Mouse (Mus musculus) A20 (cell line): ENCODE measurements around the gene Lrp2.

Source experiments
- DNase-seq: peaks from one replicate; pipeline ENCODE4 v3.0.0-alpha.2; 2011; ENCODE audit warnings: low read depth, low spot score

Gene Lrp2

GRCm38 (mm10) chr2:69585886-69586398, at the start of gene Lrp2:
Lrp2 (minus strand) TSS chr2:69586065.
- no peak for DNase-seq

GRCm38 (mm10) chr2:69635064-69635701, 49.3 kb upstream of the Lrp2 start:
- DNase-seq = peak; percentile 79

DNA sequence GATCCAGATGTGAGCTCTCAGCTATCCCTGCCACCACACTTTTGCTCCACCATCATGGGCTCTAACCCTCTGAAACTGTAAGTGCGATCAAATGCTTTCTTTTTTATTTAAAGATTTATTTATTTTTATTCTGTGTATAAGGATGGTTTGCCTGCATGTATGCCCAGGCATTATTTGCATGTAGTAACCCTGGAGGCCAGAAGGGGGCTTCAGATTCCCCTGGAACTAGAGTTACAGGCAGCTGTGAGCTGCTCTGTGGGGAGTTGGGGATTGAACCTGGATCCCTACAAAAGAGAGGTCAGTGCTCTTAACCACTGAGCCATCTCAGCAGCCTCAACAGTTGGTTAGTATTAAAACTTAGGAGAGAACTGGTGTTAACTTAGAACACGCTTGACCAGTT, 45.6 kb upstream of the Lrp2 start:
- DNase-seq = peak; percentile 38

GRCm38 (mm10) chr2:69630792-69631191, 44.9 kb upstream of the Lrp2 start:
- no peak for DNase-seq

DNA sequence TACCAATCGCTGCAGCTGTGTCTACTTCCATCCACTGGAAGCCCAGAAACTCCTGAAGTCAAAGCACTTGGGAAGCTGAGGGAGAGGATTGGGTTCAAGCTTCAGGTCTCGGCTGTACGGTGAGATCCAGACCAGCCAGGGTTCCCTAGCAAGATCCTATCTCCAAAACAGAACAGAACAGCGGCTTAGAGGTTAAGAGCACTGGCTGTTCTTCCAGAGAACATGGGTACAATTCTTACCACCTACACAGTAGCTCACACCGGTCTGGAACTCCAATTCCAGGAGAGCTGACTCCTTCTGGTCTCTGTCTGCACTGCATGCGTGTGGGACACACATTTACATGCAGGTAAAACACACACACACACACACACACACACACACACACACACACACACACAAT, 44.0 kb upstream of the Lrp2 start:
- DNase-seq = no peak

- DNase-seq = no peak
Measured at GRCm38 (mm10) chr2:69629215-69629614, 43.4 kb upstream of the Lrp2 start.

GRCm38 (mm10) chr2:69619286-69619685, 33.4 kb upstream of the Lrp2 start:
- peak; percentile 27 for DNase-seq

- DNase-seq = no peak
Measured at GRCm38 (mm10) chr2:69618336-69618735, 32.5 kb upstream of the Lrp2 start.

DNA sequence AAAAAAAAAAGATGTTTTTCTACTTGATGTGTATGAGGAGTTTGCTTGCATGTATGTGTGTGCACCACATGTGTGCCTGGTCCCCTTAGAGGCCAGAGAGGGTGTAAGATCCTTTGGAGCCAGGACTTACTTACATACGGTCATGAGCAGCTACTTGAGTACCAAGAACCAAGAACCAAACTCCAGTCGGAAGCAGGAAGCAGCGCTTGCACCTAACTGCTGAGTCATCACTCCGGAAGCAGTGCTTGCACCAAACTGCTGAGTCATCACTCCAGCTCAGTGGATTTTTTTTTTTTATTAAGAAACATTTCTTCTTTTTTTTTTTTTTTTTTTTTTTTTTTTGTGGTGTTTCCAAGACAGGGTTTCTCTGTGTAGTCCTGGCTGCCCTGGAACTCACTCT, 27.4 kb upstream of the Lrp2 start:
- DNase-seq = no peak

GRCm38 (mm10) chr2:69612716-69613115, 26.9 kb upstream of the Lrp2 start:
- DNase-seq = no peak

GRCm38 (mm10) chr2:69612237-69612636, 26.4 kb upstream of the Lrp2 start:
- DNase-seq = no peak

- DNase-seq = no peak
Measured at GRCm38 (mm10) chr2:69606621-69607020, 20.8 kb upstream of the Lrp2 start.

DNA sequence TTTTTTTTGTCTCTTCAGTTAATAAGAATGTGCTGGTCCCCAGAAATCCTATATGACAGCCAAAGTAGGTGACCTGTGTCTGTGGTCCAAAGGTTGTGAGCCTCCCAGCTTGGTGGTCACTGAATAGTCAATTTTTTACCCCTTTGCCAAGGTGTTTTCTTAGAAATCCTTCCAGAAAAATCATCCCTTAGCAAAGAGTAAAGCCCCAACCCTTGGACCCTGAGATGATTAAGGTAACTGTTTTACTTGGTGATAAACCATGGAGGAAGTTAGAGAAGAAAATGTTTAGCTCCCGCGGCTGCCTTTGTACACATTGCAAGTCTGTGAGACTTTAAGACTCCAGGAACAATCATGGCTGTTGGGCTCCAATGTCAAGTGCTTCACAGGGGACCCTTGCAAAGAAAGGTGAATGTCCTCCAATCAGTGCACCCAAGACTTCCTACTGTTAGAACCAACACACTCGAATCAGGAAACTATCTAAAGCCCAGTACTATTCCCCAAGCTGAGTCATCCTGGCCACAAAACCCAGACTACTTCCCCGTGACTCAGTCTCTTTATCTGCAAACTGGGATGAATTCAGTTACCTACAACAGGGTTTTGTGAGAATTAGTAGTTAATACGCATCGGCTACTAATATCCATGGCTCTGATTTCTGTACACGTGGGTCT, 18.0 kb upstream of the Lrp2 start:
- no peak for DNase-seq

DNA sequence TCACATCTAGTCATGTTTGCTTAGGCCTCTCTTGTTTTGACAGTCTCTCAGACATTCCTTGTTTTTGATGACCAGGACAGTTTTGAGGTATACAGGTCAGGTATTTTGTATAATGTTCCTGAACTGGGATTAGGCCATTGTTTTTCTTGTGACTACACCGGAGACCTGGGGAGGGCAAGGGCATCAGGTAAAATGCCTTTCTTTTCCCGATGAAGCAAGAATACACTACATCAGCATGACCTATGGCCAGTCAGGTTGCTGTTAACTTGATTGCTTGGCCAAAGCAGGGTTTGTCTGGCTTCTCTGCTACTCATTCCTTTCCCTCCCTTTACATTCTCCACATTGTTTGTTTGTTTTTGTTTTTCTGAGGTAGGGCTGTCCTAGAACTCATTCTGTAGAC, 7.3 kb upstream of the Lrp2 start:
- no peak for DNase-seq

DNA sequence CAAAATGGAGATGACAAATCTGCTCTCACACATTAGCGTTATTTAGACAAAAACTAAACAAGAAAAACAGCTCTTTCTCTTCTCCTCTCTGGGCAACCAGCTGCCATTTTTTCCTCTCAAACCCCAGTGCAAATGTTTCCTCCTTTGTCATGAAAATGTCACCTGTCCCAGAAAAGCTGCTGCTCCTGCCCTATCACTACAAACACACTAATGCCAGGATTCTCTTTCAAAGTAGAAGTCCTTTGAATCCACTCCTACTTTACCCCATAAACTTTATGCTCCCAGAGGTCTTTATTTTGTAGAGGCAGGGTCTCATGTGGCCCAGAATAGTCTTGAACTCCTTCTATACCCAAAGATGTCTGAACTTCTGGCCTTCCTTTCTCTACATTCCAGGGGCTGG, 6.7 kb upstream of the Lrp2 start:
- DNase-seq = no peak

DNA sequence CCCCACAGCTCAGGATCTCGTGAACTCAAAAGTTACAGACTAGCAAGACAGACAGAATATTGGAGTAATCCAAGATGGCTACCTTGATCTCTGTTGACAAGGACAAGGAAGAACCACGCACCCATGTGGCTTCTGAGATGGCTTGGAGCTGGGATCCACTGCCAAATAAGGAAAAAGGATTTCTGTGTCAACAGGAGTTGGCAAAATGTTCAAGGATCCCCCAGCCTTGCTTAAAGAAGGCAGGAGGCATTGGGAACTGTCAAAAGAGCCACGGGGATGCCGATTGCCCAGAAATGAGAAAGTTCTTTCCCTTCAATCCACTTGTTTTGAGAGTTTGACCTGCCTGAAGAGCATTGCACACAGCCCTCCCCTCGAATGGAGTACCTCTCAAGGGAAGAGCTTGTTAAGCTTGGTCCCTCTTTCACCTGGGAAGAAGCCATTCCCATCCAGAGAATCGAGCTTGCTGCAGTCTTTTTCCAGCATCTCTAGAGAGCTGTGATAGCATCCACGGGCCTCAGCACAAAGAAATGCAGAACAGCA, 6.2 kb upstream of the Lrp2 start:
- DNase-seq = no peak

DNA sequence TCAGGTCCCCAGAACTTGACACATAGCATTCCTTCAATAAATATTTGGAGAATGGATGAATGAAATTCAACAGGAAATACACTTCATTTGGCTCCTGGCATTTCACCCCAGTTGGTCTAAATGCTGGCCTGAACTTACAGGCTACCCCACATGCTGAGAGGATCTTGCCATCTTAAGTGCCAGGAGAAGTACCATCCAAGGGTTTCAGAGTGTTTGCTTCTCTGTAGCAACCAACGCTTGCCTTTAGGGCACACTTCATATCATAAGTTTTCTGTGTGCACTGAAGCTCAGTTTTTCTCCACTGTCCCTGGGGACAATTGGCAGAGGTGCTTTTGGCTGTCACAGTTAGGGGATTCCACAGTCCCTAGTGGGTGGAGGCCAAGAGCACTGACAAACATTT, 4.7 kb upstream of the Lrp2 start:
- DNase-seq = no peak

GRCm38 (mm10) chr2:69587896-69588295, 2.0 kb upstream of the Lrp2 start:
- DNase-seq = no peak

DNA sequence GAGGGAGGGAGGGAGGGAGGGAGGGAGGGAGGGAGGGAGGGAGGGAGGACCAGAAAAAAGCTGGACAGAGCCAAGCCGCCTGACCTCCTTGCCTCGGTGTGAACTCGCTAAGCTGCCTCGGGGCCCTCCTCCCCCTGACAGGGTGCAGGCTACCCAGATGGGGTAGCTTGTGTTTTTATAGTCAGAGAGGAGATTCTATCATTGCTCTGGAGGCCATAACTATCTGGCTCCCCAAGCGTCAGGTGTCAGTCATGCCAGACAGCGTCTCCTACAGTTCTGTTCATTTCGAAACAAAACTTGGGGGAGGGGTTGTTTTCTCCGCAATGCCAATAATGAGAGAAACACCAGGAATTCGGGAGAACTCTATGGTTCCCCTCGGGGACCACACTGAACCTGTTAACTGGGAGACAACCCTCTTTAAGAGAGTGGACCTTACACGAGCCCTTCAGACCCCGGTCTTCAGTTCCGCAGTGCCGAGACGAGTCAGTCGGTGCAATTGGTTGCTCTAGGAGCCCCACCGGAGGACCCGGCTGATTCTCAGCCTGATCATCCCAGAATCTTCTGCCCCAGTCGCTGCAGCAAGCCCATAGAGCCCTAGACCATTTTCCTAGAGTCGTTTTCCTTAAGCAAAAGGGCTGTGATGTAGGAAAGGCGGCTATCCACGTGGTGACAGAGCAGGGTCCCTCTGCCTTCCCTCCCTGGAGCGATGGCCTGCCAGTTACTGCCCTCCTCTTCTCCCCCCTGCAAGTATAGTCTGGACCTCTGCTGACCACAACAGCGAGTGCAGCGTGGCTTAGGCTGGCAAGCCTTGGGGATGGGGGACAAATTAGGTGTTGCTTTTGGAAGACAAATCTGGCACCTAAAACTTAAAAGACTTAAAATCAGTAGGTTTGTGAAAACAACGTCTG, 1.2 kb upstream of the Lrp2 start:
- no peak for DNase-seq

DNA sequence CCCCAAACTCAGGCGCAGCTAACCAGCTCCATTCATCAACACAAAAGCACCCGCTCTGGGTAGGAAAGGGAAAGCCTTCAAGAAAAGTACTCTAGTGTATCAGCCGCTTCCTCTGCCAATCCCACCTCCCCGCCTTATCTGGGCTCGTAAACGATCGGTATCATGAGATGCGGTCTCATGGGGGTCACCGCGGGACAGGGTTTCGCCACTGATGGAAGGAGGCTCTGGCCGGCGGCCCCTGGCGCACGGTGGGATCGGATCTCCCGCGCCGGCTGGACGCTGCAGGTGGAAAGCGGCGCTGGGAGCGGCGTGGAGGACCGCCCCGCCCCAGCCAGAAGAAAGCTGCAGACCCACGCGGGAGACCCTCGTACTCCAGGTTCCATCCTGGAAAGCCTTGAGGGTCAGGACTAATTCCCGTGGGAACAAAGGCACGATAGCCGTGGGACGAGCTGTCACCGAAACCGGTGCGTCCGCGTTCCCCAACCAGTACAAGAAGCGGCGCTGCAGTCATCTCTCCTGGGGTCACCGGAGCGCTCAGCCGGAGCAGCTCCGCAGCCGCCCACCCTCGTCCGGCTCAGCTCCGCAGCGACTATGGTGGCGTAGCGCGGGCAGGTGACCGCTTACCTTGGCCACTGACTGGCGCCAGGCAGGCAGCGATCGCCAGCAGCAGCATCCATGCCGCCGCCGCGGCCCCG, 527 bp downstream of the Lrp2 start:
- no peak for DNase-seq

DNA sequence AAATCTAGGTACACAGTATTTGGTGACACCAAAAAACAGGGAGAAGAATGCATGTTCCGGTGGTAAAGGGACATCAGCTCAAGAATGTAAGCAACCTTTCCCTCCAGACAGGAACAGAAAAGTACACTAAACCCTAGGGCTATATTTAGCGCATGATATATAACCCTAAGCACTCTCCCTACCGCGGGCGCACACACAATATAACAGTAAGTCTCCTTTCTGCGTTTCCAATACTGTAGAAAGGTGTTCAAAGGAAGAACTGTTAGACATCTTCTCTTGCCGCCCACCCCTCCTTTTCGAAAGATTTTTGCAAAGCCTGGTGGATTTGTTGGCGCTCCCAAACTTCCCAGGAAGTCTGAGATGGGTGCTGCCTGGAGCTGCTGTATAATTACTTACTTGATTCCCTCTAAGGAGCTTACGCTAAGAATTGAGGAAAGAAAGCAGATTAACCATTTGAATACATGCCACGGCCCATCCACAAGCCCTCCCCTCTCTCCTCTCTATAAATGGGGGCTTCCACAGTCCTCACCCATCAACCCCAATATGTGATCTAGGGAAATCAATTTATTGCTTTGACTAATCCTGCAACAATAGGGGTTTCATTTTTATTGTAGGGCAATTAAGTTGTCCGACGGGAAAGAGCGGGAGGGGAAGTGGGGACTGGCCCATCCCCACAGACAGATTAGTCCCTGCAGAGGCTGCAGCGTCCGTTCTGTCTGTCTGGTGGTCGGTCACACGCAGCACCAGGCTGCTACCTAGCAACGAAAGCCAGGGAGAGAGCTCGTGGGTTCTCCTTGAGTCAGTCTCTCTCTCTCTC, 1.5 kb downstream of the Lrp2 start:
- no peak for DNase-seq
